Mouse (Mus musculus) stomach, postnatal 0 days (tissue): ENCODE measurements around the gene Sun1.

Source experiments
- CTCF ChIP-seq: IDR thresholded peaks from 2 replicates; pipeline ENCODE4 v1.5.1; 2016; ENCODE audit warnings: antibody characterized with exemption, low read depth, mild to moderate bottlenecking, moderate library complexity
- EP300 ChIP-seq: optimal IDR thresholded peaks from 2 replicates; pipeline ENCODE3; 2016; ENCODE audit warnings: antibody characterized with exemption

DNA sequence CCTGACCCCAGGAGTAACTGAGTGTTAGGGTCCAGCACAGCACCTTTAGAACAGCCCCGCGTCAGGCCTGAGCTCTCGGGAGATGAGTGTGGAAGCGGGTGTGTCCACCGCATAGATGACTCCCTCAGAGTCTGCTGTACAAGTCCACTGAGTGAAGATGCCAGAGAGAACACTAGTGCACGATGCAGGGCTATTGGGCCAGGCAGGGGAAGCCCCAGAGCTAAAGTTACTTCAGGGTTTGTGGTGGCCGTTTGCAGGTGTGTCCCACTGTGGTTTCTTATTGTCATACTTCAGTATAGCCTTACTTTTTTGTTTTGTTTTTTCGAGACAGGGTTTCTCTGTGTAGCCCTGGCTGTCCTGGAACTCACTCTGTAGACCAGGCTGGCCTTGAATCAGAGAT lies 39.5 kb upstream of the Sun1 start:
- TF ChIP-seq CTCF (no peak), EP300 (no peak)
